Mouse (Mus musculus) mature B cell (primary cell): ENCODE measurements around the gene Espn.

Source experiments
- in situ Hi-C: fragments of 300-500 bp; cut with MboI; formaldehyde crosslinking; loops from 2 replicates; pipeline ENCODE4 v1.14.3; 2019

Gene Espn

DNA sequence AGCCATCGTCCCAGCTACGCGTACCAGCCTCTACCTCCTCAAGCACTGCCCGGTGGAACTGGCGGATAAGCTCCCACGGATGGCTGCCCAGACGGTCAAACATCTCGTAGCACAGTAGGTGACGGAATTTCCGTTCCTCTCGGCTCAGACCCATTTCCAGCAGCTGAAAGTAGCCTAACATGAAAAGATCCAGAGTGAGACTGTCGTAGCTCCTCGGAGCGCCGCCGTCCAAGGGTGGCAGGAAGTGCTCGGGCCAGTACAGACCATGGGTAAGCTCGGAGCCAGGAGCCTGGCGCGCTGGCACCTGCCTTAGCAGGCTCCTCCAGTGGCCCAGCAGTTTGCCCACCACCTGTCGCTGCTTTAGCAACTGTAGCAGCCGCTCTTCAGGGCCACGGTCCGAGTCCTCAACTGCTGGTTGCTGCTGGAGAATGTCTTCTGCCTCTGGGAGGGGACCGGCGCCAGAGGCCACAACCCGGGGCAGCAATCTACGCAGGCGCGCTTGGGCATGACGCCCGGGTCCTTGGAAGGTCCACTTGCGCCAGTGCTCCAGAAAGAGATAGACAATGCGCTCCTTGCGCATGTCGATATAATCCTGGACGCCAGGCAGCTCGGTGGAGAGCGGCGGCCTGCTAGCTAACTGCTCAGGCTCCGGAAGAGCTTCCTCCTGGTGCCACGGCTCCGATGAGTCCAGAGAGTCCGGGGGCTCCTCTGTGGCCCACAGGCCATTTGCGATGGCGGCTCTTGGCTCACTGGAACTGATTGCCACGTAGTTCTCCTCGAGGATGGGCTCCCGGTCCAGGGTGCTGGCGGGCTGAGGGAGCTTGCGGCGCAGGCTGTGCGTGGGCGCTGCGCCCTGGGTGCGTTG, 26.8 kb downstream of the Espn start:
- in situ Hi-C loops, result no loop called here

DNA sequence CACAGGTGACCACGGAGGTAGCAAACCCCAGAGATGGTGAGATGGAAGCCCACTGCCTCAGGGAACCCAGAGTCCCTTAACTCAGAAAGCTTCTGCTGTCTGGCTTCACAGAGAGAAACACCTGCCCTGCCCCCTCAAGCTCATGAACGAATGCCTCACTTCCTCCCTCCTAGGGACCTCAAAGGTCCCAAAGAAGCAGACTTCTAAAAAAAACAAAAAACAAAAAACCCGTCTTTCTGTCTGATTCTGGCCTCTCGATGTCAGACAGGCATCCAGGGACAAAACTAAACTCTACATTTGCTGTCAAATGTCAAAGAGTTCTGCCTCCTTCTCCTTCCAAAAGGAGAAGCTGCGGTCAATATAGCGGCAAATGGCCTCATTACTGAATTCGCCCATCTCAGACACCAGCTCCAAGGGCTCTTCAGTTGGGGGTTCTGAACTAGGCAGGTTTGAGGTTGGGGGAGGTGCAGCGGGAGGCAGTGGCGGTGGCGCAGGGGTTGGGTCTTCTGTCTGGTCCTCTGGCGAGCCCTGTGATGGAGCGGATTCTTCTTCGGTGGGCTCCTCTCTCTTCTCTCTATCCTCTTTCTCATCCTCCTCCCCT, 27.7 kb downstream of the Espn start:
- in situ Hi-C loops, result no loop called here

DNA sequence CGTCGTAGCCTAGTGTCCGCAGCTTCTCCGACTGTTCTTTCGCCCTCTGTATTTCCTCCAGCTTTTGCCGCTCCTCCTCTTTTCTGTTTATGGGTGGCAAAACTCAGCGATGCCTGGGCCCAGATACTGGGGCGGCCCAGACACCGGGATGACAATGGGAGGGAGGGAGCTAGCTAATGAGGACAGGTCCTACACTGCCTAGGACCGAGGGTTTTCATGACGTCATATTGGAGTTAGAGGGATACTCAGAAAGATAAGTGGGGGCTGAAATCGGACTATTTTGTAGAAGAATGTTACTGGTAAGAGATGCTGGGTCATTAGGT, 31.0 kb downstream of the Espn start:
- in situ Hi-C loops, result no loop called here

DNA sequence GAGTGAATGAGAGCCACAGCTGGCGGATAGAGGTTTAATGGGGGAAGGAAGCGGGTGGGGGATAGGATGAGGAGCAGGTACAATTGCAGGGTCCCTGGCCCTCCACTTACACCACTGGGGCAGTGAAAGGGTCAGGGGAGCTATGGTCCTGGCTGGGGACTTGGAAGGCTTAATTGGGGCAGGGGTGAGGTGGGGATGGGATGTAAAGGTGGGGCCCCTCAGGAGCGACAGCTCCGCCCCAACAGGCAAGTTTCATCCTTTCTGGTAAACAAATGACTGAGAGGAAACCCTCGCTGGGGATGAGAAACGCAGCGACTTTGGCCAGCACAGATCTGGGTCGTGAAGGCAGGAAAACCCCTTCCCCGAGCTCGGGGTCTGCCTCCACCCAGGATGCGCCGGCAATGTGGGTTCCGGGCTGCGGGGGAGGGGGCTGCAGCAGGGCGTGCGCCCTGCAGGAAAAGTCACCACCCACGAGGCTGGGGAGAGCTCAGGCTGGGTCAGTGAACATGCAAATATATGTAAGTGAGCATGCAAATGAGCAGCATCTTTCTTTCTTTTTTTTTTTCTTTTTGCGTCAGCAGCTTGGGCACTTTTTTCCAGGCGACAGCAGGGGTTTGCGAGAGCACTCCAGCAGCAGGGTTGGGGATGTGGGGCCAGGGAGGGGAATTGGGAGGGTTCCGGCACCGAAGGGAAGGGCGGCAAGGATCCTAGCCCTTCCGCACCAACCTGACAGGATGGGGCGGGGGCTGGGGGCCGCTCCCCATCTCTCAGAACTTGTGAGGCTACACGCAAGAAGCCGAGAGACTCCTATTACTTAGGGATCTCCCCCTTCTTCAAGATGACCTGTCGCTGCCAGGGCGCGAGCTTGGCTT, 31.6 kb downstream of the Espn start:
- in situ Hi-C loops, result no loop called here

DNA sequence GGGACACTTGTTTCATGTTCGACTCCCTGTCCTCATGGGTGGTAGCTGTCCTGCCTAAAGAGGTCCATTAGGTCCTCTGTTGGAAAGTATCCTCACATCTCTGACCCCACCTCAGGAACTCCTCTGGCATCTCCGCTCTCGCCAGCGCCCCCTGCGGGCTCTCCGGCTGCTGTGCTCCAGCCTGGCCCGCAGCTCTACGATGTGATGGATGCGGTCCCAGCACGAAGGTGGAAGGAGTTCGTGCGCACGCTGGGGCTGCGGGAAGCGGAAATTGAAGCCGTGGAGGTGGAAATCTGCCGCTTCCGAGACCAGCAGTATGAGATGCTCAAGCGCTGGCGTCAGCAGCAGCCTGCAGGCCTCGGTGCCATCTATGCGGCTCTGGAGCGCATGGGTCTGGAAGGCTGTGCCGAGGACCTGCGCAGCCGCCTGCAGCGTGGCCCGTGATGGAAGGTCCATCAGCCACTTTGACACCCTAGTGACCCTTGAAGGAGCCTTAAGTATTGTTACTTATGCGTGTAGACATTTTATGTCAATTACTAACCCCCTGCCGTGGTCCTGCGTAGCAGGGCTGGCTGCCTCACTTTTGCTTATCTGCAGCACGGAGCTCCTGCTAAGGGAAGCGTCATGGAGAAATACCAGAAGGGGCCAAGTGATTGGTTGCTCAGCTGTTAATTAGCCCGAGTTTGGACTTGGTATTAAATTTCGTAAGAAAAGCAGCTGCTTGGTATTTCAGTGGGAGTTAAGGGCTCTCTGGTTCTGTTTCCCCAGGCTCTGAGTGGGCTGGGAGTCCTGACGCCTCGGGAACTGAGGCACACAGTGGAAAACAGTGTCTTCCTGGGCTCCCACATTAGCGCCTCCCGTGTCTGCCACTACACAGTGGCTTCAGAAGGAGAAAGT, 32.5 kb downstream of the Espn start:
- in situ Hi-C loops, result no loop called here

DNA sequence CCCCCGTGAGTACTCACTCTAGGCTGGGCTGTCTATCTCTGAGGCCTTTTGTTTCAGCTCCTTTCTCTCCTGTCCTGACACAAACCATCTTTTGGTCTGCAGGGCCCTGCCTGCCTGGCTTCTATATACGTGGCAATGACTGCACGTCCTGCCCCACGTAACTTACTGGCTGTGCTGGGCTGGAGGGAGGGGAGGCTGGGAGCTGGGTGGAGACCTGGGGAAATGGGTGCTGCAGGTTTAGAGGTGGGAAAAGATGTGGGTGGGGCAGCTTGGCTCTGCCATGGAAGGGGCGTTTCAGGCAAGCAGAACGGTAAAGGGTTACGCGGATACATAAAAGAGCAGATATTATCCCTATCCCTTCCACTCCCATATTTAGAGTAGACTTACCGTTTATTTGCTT, 34.6 kb downstream of the Espn start:
- in situ Hi-C loops, result no loop called here

DNA sequence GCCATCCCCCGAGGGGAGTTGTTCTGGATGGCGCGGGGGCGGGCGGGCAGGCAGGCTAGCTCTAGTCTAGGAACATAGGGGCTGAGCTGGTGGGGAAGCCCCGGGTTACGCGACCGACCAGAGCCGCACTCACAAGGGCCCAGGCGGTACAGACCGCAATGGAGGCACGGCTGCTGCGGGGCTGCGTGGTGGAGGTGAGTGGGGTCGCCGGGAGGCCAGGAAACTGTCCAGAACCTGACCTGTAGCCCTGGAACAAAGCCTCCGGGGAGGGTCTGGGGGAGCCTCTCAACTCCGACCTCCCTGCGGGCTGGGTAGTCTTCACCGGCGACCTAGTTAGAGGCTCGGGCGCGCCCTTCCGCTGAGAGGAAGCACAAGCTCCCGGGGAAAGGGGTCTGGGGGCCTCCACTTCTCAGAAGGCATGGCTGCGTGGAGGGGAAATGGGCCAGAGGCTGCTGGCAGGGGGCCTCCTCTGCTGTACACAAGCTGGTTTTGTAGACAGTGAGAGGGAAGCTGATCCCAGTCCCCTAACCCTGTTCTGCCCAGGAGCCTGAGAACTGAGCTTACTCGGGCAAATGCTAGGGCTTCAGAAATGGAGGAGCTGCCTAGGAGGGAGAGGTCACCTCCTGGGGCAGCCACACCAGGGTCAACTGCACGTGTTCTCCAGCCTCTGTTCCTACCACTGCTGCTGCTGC, 36.1 kb downstream of the Espn start, which contains the start of gene Tnfrsf25:
Gene Tnfrsf25, plus strand, starts transcription at position 14 of the 692 bp plus-strand sequence.
- in situ Hi-C loops, result no loop called here

DNA sequence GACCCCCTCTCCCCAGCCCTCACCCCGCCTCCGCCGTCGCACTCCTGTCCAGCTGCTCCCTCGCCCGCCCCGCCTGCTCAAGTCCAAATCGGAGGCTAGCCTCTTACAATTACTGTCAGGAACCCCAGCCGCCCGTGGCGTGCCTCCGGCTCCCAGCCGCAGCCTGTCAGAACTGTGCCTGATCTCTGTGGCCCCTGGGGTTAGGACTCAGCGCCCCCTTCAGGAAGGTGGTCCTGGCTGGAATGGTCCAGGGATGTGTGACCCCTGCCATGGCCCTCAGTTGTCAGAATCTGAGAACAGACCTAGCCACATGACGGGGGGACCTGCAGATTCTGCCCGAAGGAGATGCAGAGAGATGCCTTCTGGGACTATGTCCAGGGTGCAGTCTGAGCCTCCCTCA, 38.1 kb downstream of the Espn start:
- in situ Hi-C loops, result no loop called here

DNA sequence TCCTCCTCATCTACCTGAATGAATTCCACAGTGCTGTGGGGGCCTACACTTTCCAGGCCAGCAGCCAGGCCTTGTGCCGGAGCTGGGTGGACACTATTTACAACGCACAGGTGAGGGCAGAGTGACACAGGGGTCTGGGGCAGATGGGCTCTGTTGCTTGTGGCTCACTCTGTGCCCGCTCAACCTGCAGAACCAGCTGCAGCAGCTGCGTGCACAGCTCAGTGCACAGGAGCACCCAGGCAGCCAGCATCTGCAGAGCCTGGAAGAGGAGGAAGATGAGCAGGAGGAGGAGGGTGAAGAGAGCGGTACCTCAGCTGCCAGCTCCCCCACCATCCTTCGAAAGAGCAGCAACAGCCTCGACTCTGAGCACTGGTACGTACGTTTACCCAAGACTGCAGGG, 39.8 kb downstream of the Espn start:
- in situ Hi-C loops, result no loop called here

DNA sequence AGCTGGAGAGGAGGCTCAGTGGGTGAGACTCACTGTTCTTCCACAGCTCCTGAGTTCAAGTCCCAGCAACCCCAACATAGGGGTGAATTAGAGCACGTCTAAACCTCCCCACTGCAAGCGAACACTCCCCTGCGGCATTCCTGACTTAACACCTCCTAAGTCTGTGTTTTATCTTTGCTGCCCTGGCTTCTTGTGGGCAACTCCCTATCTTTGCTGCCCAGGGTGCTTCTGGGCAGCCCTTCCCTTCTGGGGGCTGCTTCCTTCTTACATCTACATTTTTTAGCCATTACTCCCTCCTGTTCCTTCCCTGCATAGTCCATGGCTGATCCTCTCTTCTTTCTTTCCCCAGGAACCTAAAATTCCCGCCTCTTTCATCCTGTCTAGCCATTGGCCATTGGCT, 41.5 kb downstream of the Espn start:
- in situ Hi-C loops, result no loop called here

DNA sequence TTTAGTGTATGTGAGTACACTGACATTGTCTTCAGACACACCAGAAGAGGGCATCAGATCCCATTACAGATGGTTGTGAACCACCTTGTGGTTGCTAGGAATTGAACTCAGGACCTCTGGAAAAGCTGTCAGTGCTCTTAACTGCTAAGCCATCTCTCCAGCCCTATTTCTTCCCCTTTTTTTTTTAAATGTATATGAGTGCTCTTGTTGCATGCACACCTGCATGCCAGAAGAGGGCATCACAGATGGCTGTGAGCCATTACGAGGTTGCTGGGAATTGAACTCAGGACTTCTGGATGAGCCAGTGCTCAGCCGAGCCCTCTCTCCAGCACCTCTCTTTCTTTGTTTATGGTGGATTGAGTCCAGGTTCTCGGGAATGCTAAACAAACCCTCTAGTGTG, 42.7 kb downstream of the Espn start:
- in situ Hi-C loops, result no loop called here

DNA sequence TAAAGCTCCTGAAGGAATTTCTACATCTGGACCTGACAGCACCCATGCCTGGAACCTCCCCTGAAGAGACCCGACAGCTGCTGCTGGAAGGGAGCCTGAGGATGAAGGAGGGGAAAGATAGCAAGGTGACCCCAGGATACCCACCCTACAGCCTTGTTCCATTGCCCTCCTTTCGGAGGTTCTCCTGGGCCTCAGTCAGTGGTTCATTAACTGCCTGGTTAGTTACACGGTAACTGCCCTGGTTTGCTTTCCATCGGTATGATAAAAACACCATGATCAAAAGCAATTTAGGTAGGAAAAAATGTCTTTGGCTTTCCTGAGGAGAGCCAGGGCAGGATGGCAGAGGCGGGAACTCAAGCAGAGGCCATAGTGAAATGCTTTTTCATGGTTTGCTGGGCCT, 43.5 kb downstream of the Espn start:
- in situ Hi-C loops, result no loop called here

DNA sequence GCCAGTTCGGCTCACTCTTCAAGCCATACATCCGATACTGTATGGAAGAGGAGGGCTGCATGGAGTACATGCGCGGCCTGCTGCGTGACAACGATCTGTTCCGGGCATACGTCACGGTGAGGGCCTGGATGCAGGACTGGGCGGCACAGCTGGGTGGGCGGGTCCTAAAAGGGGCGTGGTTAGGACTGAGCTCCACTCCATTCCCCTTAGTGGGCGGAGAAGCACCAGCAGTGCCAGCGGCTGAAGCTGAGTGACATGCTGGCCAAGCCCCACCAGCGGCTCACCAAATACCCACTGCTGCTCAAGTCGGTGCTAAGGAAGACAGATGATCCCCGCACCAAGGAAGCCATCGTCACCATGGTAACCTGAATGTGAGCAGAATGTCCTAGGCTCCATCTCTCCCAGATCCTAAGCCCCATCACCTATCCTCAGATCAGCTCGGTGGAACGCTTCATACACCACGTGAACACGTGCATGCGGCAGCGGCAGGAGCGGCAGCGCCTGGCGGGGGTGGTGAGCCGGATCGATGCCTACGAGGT, 44.1 kb downstream of the Espn start:
- in situ Hi-C loops, result no loop called here

DNA sequence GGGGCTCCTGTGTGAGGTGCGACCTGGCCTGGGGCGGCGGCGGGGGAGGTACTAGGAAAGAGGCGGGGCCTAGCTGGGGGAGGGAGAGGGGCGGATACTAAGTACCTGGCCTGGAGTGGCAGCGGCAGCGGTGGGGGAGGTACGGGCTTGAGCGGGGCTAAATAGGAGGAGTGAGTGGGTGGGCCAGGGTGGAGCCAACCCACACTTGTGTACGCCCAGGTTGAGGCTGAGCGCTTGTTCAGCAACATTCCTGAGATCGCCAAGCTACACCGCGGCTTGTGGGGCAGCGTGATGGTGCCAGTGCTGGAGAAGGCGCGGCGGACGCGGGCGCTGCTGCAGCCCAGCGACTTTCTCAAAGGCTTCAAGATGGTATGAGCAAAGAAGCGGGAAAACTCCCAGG, 44.7 kb downstream of the Espn start:
- in situ Hi-C loops, result no loop called here

DNA sequence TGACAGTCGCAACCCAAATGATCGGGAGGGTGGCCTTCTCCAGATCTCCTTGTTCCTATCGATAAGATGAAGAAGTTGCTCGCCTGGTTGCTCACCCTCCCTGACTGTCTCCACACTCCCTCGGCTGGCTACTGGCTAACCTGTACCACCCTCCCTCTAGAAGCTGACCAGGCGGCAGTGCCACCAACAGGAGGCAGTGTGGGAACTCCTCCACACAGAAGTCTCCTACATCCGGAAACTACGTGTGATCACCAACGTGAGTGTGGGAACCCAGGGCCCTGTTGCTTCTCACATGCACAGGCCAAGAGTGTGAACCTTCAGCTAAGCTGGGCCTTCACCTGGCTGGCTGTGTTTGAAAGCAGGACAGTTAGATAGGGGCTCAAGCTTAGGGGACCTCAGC, 45.4 kb downstream of the Espn start:
- in situ Hi-C loops, result no loop called here

DNA sequence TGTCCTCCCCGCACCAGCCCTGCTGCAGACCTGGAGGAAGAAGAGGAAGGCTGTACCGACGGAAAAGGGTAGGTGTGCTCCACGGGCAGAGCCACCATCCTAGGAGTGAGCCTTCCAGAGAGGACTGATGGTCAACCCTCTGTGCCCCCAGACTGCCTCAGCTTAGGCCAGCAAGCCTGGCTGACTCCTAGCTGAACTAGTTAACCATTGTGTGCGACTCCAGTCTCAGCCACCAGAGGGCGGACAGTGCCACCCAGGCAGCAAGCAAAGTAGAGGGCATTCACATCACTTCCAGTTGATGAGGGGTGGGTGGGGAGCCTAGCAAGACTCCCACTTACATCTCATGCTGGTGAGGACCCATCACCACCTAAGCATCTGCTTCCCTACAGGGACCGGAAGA, 49.1 kb downstream of the Espn start:
- in situ Hi-C loops, result no loop called here

DNA sequence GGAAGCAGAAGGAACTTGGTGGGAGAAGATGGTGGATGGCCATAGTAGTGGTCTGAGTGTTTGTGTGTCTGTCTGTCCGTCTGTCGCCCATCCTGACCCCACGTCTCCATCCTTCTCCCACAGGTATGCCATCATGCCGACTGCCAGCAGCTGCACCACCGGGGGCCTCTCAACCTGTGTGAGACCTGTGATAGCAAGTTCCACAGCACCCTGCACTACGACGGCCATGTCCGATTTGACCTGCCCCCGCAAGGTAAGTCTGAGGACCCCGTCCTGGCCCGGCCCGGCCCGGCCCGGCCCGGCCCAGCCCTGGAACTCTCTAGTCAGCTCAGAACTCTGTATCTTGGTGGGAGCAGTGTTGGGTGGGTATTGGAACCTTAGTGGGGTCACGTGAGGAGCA, 50.2 kb downstream of the Espn start:
- in situ Hi-C loops, result no loop called here

DNA sequence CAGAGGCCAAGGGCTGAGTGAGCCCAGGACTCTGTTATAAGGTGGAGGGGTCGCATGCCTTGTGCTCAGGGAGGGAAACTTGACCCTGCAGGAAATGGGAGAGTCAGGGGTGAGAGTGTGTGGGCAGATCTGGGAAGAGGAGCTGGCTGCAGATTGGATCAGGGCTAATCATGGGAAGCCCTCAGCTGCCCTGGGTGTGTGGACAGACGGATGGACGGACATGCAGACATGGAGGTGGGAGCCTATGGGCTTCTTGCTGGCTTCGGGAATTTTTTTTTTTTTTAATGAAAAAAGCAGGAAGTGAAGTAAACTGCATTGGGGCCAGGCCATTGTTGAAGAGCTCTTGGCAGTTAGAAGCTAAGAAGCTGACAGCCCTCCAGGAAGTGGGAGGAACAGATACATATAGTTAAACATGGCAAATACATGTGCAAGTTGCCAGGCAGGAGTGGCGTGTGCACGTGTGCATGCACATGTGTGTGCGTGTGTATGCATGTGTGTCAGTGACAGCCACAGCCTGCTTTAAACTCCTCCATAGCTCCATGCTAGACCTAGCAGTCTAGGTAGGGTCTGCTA, 51.0 kb downstream of the Espn start:
- in situ Hi-C loops, result no loop called here

DNA sequence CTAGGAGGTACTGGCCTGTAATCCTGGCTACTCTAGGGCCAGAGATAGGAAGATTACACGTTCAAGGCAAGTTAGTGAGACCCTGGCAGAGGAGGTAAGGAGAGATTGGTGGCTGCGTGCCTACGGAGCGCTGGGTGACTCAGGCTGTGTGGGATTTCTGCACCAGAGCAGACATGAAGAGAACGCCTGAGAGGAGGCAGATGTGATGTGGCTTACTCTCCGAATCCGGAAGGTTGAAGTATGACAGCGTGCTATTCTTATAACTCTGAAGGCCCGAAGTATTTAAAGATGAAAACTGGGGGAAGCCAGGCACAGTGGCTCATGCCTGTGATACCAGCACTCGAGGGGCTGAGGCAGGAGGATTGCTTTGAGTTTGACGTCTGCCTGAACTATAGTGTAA, 51.6 kb downstream of the Espn start:
- in situ Hi-C loops, result no loop called here
